Mouse (Mus musculus): ENCODE results near the gene Acot7. TPM values are rescaled to one million over a fixed set of nuclear protein-coding genes. Genes with fewer than 3 reads are reported as not detected.

Acot7 gene
- total RNA-seq, 2 experiments from 2014 or later, result 12.5 to 13.2 TPM

- intact Hi-C loops (cut with DNase I; ENCODE audit: low total_unique reads), result no loop called here
- no peak for DNase-seq
Measured at GRCm38 (mm10) chr4:152263512-152264176, 85.7 kb downstream of the Acot7 start.

- intact Hi-C loops (cut with DNase I; ENCODE audit: low total_unique reads), result no loop called here
- DNase-seq, result no peak
Measured at GRCm38 (mm10) chr4:152264177-152264530, 86.2 kb downstream of the Acot7 start.

- intact Hi-C loops (cut with DNase I; ENCODE audit: low total_unique reads), result no loop called here
- DNase-seq, result no peak
Measured at GRCm38 (mm10) chr4:152264867-152265568, 87.1 kb downstream of the Acot7 start.

GRCm38 (mm10) chr4:152265791-152266190 lies 87.9 kb downstream of the Acot7 start:
- no peak for DNase-seq
- intact Hi-C loops (cut with DNase I; ENCODE audit: low total_unique reads), result no loop called here

GRCm38 (mm10) chr4:152266236-152266895 lies 88.4 kb downstream of the Acot7 start:
- DNase-seq, result peak; percentile 74

DNA sequence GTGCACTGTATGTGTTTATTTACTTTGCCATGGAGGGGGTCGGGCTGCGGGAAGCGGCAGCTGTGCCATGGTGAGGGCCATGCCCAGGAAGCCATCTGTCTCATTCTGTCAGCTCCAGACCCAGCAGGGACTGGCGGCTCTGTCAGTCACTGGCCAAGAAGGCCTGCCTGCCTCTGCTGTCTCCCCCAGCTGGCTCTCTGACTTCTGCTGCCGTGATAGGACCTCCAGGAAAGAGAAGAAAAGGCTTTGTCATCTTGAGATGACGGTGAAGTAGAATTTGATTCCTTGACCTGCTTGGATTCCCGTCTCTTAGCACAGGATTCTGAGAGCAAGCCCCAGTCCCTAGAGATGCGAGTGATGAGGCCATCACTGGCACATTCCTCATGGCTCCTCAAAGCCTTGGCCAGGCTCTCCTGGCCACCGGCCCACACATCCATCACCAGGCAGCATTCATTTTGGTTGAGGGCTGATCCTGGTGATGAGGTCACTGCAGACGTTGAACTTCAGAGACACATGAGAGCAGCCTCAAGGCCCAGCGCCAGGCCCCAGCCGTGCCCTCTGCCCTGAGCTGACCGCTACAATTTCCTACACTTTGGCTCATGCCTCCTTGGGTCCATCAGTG lies 89.9 kb downstream of the Acot7 start:
- intact Hi-C loops (cut with DNase I; ENCODE audit: low total_unique reads), result no loop called here
- DNase-seq, result peak; percentile 70

More at GRCm38 (mm10) chr4:152266236-152266895, 88.4 kb downstream of the Acot7 start:
- intact Hi-C loops (cut with DNase I; ENCODE audit: low total_unique reads), result no loop called here

- DNase-seq, result no peak
- intact Hi-C loops (cut with DNase I; ENCODE audit: low total_unique reads), result no loop called here
Measured at GRCm38 (mm10) chr4:152269967-152270366, 92.0 kb downstream of the Acot7 start.

- DNase-seq, result no peak
- intact Hi-C loops (cut with DNase I; ENCODE audit: low total_unique reads), result no loop called here
Measured at GRCm38 (mm10) chr4:152270599-152270998, 92.7 kb downstream of the Acot7 start.

GRCm38 (mm10) chr4:152271334-152271733 lies 93.4 kb downstream of the Acot7 start:
- intact Hi-C loops (cut with DNase I; ENCODE audit: low total_unique reads), result no loop called here
- no peak for DNase-seq

- peak; percentile 47 for DNase-seq
- intact Hi-C loops (cut with DNase I; ENCODE audit: low total_unique reads), result no loop called here
Measured at GRCm38 (mm10) chr4:152272006-152272405, 94.1 kb downstream of the Acot7 start.

GRCm38 (mm10) chr4:152272449-152273049 lies 94.6 kb downstream of the Acot7 start:
- DNase-seq, result peak; percentile 83
- intact Hi-C loops (cut with DNase I; ENCODE audit: low total_unique reads), result no loop called here

GRCm38 (mm10) chr4:152273191-152273590 lies 95.3 kb downstream of the Acot7 start:
- no peak for DNase-seq

GRCm38 (mm10) chr4:152273621-152274236 lies 95.8 kb downstream of the Acot7 start, which contains the start of gene Gpr153:
Gene Gpr153 (plus strand): TSS chr4:152274232.
- intact Hi-C loops (cut with DNase I; ENCODE audit: low total_unique reads), result no loop called here
- DNase-seq, result peak; percentile 74

More at GRCm38 (mm10) chr4:152273191-152273590, 95.3 kb downstream of the Acot7 start:
- intact Hi-C loops (cut with DNase I; ENCODE audit: low total_unique reads), result no loop called here

- peak; percentile 50 for DNase-seq
- intact Hi-C loops (cut with DNase I; ENCODE audit: low total_unique reads), result no loop called here
Measured at GRCm38 (mm10) chr4:152274681-152275131, 96.8 kb downstream of the Acot7 start.

DNA sequence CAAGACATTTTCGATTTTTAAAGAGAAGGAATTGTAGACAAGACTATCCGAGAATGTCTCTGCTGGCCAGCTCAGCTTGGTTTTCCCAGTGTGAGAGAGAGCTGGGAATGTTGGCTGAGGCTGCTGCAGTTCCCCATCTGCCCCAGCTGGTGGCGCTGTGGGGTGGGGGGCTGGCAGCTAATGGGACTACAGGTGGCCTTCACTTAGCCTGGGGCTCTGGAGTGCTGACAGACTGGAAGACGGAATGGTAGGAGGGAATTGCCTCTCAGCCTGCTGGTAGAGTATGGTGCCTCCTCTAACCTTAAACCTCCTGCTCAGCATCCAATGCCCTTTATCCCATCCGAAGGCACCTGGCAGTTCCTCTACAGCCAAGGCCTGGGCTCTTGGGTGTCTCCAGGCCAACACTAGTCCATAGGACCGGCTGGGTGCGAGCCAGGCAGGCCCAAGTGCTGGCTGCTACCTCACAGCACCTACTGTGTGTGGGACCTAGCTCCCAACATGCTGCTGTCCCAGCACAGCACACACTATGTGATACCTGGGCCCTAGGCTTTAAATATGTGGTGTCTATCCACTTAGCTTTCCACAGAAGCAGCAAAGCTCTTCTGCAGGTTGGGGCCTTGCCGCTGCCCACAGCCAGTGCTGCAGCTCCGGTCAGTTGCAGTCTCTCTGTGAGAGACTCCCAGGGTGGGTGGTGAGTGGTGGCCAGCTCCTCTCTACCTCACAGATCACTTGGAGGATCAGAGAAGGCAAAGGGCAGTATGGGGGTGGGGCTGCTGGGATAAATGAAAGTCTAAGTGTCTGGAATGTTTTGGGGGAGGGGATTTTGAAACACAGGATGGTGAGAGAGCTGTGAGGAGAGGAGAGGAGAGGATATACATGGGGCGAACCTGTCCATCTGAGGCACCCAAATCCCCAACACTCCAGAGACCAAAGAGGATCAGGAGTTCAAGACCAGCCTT lies 98.7 kb downstream of the Acot7 start:
- intact Hi-C loops (cut with DNase I; ENCODE audit: low total_unique reads), result no loop called here
- no peak for DNase-seq

GRCm38 (mm10) chr4:152277916-152278315 lies 100.0 kb downstream of the Acot7 start:
- intact Hi-C loops (cut with DNase I; ENCODE audit: low total_unique reads), result no loop called here
- DNase-seq, result no peak

- intact Hi-C loops (cut with DNase I; ENCODE audit: low total_unique reads), result no loop called here
- DNase-seq, result no peak
Measured at GRCm38 (mm10) chr4:152278986-152279385, 101.1 kb downstream of the Acot7 start.

GRCm38 (mm10) chr4:152281601-152282000 lies 103.7 kb downstream of the Acot7 start:
- intact Hi-C loops (cut with DNase I; ENCODE audit: low total_unique reads), result loop anchor here (5.0 kb wide), 1 partner anchor 64 kb away; no protein-coding TSS in a partner anchor
- no peak for DNase-seq
